Mouse (Mus musculus) embryo, embryonic 10.5 days (tissue): ENCODE measurements around the gene Cryba1.
A peak's percentile ranks its signal among the peaks of the same experiment; 100 is the strongest.
"Not testable (repeated sequence)": the region's sequence is repeated elsewhere in the genome, so short reads cannot be mapped to it uniquely, and the experiment has no call there.

Source experiments
- DNase-seq: peaks from one replicate; pipeline ENCODE4 v3.0.0-alpha.2; 2015; ENCODE audit warnings: low spot score

Cryba1 gene

DNA sequence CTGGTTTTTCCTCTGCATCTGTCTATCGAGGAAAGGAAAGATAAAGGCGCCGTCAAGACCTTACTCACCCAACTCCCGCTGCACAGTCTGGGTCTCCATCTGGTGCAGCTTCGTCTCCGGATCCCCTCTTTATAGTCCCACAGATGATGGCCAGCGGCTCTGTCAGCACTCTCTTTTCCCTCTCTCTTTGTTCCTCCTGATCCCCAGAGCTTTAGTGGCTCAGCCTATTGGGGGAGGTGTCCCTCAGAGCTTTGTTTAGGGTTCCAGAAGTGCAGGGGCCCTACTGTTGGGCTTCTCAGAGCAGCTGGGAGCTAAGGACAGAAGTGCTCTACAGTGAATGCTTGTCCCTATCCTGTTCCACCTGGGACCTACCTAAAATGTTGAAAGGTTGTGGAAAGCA, at the start of gene Cryba1:
Gene Cryba1 (minus strand): TSS at position 101 of the 400 bp plus-strand sequence.
- DNase-seq = no peak

DNA sequence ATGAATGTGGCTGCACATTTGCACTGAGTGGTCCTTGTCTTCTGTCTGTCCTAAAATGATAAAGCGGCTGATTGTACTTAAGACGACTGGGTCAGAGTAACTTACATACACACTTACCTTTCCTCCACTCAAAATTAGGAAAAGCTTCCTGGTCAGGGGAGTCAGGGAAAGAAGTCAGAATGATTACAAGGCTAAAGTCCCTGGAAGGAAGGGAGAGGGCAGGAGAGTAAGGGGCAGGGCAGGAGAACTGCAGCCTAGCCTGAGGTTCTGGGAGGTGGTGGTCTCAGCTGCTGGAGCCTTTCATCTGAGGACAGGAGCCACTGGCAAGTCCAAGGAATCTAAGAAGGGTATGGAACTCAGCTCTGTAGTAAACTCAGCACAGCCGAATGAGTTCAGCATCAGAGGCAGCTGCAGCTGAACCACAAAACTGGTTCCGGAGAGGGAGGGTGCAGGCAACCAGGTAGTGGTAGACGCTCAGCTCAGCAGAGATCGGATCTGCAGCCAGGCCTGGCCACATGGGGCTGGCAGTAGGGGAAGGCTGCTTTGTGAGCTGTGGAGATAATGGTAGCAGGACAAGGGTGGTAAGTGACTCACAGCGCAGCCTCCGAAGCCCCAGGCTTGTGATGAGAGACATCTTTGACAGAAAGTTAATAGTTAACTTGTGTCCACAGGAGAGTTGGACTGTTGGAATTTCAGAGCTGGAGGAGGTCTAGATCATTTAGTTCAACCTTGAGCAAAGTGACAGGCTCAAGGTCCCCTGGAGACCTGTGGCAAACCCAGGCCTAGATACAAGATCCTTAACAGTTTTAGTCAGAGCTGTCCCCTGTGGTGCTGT, 47.0 kb upstream of the Cryba1 start:
- no peak for DNase-seq

DNA sequence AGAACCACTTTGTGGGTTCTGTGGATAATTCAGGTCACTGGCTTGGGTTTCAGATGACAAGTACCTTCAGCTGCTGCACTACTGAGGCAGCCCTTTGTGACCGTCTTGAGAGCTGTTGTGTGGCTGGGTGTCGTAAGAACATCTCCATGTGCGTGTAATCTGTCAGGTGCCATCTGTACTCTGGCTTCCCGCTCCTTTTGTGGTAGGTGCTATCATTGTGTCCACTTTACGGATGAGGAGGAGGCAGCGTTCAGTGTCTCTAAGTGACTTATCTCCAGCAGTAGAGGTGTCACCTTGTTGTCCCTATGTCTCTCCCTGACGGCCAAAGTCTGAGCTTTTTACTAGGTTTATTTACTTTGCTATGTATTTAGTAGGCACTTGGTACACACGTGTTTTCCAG, 45.3 kb upstream of the Cryba1 start:
- DNase-seq = no peak

DNA sequence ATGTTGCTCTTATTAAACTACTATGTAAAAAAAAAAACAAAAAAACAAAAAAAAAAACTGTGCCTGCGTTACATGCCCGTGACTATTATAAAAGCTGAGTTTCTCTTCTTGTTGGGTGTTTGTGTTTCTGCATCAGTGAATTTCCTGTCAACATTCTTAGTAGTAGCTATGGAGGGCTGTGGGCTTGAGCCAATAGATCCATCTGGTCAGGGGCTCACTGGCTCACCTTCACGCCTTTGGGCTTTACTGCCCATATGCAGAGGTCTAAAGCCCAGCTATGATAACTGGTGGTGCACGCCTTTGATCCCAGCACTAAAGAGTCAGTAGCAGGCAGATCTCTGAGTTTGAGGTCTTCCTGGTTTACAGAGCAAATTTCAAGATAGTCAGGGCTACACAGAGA, 44.4 kb upstream of the Cryba1 start:
- no peak for DNase-seq

DNA sequence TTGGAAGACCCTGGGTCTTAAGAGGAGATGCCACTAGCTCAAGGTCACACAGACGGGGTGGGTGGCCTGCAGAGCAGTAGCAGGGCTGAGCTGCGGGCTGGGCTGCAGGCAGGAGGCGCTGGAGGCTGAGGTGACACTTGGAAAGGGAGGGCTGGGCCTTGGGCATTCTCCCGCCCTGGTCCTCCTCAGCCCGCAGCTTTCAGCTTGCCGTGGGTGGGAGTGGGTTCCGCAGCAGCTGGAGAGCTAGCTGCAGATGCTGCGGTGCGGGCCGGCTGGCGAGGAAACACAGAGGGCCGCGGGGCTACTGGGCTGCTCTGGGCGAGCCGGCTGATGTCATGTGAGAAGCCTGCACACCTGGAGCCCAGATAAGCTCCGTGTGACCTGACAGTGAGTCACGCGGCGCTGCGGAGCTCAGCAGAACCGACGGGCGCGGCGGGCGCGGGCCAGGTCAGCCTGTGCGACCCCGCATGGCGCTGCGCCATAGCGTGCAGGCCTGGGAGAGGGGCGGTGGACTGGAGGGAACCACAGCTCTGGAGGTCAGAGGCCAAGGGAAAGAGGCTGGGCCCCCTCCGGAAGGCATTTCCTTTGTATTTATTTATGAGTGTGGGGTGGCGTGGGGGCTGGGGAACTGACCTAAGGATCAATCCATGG, 41.4 kb upstream of the Cryba1 start:
- DNase-seq = peak; percentile 65

DNA sequence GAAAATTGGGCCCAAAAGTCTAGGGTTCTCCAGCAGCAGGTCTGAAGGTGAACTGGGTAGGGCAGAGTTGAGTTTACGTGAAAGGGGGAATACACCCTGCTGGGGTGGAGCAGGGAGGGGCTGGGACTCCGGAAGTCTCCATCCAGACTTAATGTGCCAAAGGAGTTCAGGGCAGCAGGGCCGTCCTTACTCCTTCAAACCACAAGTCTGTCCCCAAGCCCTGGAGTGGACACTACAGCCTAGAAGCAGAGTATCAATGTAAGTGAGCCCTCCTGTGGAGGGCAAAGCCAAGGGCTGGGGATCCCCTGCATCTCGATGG, 40.3 kb upstream of the Cryba1 start:
- DNase-seq = no peak

DNA sequence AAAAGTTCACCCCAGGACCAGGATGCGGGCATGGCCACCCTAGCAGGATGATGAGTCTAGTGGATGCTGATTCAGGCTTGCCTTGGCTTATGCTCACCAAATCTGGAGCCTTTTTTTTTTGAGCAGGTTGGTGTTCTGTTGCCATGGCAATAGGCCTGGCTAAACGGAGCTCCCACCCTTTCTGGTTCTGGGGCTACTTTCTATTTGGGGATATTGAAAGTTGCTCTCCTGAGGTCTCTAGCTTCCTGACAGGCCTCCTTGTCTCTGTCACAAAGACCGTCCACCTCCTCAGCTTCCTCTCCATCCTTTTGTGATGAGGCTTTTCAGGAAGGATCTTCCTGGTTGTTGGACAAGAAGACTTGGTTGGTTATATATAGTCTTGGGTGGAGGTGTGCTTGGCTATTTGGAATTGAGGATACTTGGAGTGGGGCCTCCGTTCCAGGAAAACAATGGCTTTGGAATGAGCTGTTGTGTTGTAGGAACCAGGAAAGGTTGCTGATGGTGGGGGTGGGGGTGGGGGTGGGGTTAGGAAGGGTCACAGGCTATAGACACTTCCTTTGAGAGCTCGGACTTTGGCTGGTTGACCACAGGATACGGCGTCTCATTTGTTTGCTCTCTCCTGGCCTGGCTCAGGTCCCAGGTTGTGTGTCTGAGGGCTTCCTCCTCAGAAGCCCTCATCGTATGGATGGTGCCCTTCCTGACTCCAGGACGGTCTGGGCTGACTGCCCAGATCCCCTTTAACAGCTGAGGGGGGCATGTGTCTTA, 39.8 kb upstream of the Cryba1 start:
- no peak for DNase-seq

DNA sequence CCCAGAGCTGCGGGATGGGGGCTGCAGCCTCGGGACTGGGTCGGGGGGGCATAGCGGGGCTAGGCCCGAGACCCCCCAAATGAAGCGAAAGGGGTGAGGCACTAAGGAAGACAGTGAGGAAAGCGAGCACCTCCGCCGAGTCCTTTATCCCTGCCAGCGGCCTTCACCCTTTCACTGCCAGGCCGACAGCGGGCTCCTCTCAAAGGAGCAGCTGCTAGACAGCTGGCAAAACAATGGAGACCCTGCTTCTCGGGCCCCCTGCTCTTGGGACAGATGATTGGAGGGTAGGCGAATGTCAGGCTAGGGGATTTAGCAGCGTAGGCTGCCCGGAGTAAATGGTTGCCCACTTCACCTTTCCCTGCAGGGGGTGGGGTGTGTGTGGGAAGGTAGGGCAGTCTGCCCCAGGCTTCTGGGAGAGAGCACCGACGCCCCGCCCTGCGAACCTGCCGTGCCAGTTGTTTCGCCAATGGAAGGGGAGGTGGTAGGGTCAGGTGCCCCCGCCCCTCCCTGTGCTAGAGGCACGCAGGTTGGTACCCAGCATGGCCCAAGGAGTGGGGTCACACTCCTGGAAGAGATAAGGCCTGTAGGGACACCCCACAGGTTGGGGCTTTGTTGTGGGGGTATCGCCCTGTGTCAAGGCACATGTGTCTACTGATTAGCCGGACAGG, 38.7 kb upstream of the Cryba1 start:
- peak; percentile 81 for DNase-seq

DNA sequence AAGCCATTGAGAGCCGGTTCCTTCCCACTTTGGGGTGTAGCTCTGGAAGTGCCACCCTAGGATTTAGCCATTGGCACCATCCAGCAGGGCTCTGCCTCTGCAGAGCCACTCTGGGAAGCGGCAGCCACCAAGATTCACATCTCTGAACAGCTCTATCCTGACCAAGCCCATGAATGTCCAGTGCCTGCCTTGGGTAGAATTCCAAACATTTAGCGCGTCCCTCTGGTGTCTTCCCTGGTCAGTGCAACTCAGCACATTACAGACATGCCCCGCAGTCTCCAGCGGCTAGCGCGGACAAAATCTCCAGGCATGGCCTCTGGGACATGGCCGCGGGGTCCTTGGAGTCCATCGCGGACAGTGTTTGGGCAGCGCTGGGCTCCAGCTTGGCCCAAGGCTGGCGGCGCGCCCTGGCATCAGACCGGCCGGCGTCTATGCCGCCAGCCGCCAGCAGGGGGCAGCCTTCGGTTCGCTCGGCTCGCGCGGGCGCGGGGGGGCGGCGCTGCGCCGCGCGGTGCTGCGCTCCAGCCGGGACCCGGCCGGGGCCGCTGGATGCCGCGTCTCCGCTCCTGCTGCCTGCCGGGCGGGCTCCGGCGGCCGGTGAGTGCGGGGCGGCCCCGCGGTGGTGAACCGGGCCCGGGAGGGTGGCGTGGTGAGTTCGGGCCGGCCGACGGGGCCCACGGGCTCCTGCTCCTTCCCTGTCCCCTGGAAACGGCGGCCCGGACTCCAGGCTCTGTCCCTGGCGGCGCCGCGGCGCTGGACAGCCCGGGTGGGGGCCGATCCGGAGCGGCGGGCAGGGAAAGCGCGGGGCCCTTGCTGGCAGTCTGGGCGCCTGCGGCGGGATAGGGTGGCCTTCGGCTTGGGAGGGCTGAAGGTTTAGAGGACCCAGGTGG, 37.9 kb upstream of the Cryba1 start, which contains the start of gene Myo18a:
Gene Myo18a (plus strand): TSS at position 464 of the 890 bp plus-strand sequence.
- DNase-seq = peak; percentile 90

DNA sequence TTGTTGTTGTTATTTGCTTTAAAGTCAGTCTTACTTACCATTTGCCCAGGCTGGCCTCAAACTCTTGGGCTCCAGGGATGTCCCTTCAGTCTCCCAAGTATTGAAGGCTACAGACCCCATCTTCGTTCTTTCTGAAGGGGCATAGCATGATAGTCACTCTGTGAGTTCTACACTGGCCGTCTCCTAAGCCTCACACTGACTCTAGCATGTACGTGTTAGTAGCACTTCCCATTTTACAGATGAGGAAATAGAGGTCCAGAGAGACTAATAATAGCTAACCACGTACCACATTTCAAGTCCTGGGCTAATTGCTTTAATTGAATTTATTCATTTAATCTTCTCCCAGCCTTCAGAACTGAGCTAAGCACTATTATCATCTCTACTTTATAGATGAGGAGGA, 34.9 kb upstream of the Cryba1 start:
- no peak for DNase-seq

DNA sequence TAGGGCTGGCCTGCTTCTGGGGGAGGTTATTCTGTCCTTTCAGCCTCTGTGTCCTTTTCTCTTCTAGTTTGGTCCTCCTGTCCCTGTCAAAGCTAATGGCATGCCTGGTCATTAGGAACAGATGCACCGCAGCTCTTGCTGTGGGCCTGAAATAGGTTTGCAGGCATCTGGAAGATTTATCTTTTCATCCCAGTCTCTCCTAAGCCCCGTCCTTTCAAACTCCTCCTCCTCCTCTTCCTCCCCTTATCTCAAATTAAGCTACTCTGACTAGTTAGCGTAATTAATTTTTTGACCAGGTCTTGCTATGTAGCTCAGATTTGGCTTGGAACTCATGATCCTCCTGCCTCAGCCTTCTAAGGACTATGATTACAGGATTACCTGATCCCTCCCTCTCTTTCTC, 28.4 kb upstream of the Cryba1 start:
- no peak for DNase-seq

DNA sequence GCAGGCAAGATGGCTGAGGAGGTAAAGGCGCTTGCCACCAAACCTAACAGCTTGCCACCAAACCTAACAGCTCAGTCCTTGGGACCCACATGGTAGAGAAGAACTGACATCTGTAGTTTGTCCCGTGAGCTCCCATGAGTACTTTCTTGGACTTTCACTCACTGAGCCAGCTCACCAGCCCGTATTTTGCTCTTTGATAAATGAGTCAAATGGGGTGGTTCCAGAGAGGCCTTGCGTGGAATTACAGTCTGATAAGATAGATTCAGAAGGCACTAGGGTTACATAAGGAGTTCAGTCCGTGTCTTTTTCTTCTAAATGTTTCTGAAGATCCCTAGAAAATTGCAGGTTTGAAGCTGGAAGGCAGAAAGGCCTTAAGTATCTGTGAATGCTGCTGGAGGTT, 27.4 kb upstream of the Cryba1 start:
- DNase-seq = no peak

DNA sequence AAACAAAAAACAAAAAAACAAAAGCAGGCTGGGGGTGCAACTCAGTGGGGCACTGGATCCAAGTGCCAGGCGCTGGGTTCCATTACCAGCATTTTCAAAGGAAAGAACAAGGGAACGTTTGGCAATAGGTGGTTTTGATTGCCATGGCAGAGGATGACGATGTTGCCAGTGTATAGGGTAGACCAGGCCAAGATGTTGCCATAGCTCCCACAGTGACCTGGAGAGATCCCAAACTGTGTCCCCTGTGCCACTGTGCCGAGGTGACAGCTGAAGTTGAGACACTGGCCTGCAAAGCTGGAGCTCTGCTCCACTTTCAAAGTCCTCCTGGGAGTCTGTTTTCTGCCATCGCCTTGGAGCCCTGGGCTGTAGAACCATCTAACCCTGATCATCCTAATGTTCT, 23.9 kb upstream of the Cryba1 start:
- no peak for DNase-seq

DNA sequence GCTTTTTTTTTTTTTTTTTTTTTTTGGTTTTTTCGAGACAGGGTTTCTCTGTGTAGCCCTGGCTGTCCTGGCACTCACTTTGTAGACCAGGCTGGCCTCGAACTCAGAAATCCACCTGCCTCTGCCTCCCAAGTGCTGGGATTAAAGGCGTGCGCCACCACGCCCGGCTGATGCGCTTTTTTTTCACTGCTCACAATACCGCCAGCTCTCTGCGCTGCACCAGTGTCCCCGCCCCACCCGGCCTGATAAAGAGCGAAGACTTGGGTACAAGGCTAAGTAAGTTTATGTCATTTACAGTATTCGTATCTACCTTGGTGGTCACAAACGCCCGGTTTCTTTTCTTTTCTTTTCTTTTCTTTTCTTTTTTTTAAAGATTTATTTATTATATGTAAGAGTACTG, 22.0 kb upstream of the Cryba1 start:
- not testable (repeated sequence) for DNase-seq

DNA sequence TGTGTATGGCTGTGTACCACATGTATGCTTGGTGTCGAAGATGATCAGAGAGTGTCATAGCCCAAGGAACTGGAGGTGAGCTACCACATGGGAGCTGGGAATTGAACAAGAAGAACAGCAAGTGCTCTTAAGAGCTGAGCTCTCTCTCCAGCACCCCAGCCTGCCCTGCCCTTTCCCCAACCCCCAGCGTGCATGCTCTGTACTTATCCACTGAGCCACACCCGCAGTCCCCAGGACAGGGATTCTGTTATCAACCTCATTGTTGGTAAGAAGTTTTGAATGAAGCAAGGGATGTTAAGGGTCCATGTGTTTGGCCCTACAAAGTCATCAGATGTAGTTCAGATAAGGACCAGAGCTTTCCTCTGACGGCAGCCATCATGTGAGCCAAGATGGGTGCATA, 21.6 kb upstream of the Cryba1 start:
- DNase-seq = no peak

DNA sequence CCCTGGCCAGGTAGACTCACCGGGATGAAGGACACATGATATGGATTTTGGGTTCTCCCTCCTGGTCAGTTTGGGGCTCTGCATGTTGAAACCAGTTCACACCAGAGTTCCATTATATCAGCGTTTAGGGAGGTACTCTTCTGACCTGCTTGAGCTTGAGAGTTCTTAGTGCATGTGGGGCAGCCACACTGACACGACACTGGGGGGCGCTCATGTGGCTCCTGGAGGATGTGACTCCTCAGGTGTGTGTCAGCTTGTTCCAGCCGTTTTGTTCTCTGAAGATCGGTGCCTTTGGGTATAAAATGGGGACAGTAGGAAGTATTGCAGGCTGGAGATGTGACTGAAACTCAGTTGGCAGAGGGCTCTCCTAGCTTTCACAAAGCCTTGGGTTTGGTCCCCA, 18.9 kb upstream of the Cryba1 start:
- DNase-seq = no peak

DNA sequence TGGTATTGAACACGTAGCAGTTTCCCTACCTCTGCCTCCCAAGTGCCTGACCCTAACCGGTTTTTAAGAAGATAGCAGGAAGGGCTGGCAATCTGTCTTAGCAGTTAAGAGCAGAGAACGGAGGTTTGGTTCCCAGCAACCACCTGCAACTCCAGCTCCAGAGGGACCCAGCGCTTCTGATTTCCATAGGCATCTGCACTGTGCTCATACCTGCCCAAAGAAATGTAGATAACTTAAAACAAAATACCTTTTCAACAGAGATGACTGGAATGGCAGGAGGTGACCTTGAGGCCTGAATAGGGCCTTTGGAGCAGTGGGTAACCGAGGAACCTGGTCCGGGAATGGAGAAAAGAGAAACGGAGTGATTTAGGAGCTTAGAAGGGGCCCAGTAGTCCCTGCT, 13.5 kb upstream of the Cryba1 start:
- DNase-seq = no peak

DNA sequence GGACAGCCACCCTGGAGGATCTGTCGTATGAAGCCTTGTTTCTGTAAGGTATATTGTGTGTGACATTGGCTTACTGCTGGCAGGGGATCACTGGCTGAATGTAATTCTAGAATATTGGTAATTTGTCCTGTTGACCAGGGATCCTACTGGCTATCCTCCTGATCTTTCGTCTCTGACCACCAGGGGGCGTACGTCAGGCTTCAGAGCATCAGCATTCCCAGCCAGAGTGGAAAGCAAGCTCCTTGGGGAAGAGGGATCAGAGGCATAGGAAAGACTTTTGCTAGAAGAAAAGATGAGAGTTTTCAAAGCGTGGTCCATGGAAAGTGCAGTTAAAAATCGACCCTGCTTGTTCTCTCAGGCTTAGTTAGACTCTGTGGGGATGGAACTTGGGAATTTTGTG, 12.2 kb upstream of the Cryba1 start:
- DNase-seq = peak; percentile 92

DNA sequence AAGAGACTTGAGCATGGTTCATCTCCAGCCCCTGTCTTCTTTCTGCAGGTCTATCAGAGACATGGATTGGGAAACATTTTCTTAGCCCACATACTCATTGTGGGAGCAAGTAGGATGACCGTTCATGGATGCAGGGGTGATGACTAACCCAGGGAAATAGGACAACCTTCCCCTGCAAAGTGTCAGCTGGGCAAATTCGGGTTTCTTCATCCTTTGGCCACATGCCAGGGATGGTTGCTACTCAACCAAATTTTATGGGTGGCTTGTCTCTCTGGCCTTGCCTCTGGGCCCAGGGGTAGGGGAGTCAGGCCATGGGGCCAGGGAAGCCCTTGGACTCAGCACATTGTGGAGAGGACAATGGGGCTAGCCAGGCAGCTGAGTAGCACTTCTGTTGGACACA, 3.5 kb upstream of the Cryba1 start:
- DNase-seq = no peak

DNA sequence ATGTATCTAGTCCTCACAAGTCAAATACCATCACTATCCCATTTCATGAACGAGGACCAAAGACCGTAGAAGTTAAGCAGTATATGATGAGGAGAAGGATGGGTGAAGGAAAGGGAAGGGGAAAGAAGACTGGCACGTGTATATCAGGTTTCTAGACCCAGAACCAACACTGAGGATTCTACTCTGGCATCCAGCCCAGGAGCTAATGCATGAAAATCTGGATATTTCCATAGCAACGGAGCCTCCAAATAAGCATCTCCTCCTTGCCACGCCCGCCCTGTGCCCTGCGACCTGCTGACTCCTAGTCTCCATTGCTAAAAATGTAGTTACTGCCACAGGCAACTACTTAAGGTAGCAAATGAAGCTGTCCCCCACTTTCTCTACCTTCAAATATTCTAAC, 317 bp downstream of the Cryba1 start:
- DNase-seq = no peak

DNA sequence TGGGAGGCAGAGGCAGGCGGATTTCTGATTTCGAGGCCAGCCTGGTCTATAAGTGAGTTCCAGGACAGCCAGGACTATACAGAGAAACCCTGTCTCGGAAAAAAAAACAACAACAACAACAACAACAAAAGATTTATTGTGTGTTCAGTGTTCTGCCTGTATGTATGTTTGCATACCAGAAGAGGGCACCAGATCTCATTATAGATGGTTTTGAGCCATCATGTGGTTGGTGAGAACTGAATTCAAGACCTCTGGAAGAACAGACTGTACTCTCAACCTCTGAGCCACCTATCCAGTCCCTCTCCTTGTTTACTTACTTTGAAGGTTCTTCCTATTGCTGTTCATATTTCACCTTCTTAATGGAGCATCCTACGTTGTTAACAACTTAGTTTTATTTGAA, 3.7 kb downstream of the Cryba1 start:
- no peak for DNase-seq

DNA sequence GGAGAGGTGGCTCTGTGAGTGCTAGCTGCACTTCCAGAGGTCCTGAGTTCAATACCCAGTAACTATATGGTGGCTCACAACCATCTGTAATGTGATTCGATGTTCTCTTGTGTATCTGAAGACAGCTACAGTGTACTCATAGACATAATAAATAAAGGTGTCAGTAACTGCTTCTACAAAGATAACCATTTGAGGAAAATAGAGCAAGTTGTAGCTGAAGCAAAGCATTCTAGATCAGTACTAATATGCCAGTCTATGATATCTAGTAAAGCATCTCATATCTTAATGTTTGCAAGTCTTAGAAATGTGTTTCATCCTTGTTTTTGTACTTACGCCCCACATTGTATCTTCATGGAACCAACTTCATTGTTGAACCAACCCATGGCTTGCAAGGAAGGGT, 6.0 kb downstream of the Cryba1 start:
- no peak for DNase-seq
